Mouse (Mus musculus): ENCODE data around the gene Reck.

Gene Reck

DNA sequence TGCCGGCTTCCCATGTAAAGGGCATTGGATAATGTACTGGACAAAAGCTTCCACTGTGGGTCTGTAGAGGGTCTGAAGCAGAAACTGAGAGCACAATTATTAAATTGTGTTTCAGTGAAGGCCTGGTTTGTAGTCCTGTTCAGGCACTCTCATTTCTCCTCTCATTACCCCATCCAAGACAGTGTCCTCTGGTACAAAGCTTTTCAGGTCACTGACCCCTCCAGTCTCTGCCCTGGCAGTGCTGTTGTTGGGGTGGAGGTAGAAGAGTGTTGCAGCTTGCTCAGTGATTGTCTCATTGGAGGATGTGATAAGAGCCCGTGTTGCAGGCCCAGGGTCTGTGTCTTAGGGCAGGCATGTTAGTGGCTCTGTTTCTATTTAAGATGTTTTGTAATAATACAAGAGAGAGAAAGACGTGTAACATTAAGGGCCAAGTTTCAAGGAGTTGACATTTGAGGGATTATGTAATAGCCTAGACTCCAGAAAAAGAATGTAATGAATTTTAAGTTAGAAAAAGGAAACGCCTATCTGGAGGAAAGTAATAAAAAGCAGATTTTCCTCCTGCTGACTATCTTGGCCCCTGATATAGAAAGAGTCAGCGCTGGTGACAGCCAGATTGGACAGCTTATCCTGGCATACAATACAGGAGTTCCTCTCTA, 2.9 kb downstream of the Reck start:
- CTCF ChIA-PET, result no interaction called here
- POLR2A ChIA-PET, result no interaction called here

DNA sequence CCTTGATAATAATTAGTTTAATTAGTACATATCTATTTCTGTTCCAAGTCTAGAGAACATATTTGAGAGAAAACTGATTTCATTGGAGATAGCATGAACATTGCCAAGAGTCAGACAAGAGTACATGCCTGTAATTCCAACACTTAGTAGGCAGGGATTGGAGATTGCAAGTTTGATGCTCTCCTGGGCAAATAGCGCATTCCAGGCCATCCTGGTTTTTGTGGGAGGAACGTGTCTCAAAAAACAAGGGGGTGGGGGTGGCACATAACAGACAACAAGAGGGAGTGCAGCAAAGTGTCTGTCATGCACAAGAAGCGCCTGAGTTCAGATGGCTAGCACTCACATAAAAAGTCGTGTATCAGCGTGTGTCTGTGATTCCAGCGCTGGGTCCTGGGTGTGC, 4.2 kb downstream of the Reck start:
- POLR2A ChIA-PET, result interaction anchor here in 1 of 4 experiments (0.6 kb wide), 2 partner anchors 159 to 643 kb away, joined by 3 to 4 read pairs; no protein-coding TSS in a partner anchor
- CTCF ChIA-PET, result interaction anchor here in 1 of 4 experiments (0.6 kb wide), 1 partner anchor 1110 kb away, joined by 5 read pairs; no protein-coding TSS in a partner anchor

DNA sequence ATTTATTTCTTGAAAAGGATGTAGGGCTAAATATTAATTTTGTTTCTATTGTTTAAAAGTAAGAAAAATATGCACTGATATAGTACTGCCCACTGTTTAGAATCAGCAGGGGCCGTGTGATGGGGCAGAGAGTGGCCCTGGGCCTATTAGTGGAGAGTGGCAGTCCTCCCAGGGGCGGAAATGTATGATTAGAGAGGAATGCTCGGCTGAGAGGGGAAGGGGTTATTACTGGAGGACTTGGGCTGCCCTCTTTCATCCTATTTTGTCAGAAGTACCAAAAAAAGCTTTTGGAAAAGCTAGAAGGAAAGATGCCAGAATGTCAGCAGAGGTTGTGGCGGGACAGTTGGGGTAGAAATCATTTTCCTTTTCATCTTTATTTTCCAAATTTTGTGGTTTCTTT, 8.9 kb downstream of the Reck start:
- POLR2A ChIA-PET, result no interaction called here
- CTCF ChIA-PET, result no interaction called here

DNA sequence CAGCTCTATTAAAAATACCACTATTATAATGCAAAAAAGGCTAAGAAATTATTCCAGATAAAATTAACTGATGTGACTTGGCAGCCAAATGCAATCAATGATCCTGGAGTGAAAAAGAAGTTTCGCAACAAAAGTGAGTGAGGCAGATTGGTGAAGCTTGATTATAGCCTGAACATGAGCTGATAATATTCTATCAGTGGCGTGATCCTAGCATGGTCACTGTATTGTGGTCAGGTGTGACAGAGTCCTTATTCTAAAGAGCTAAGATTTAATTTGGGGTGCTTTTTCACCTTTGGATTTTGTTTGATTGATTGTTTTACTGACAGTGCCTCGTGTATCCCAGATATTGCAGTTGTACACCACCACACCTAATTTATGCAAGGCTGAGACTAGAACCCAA, 15.9 kb downstream of the Reck start:
- POLR2A ChIA-PET, result interaction anchor here in 1 of 4 experiments (0.7 to 1.9 kb wide), 4 partner anchors 99 to 187 kb away, joined by 3 to 5 read pairs (median 4); no protein-coding TSS in a partner anchor
- CTCF ChIA-PET, result interaction anchor here in 3 of 4 experiments (0.6 to 1.2 kb wide), 9 partner anchors 15 to 319 kb away, joined by 3 to 9 read pairs (median 4); no protein-coding TSS in a partner anchor

DNA sequence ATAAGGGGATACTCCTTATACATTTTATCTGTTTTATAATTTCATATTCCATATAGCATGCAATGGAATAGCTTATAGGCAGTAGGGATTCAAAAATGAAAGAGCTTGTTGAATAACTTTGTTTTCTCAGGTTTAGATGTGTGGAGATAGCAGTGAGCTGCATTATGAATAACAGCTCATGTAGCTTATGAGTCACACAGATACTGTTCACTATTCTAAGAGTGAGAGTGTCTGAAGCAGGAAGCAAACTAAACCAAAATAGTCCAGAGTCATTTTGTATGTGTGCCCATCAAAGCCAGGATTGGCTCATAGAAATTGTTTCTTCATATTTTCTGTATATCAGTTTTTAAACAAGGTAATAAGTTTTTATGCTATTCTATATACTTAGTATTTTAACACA, 21.9 kb downstream of the Reck start:
- CTCF ChIA-PET, result interaction anchor here in 3 of 4 experiments (0.7 to 3.4 kb wide), 3 partner anchors 9 kb away, joined by 3 to 9 read pairs (median 4); no protein-coding TSS in a partner anchor
- POLR2A ChIA-PET, result interaction anchor here in 1 of 4 experiments (1.0 to 1.5 kb wide), 3 partner anchors 9 to 134 kb away, joined by 3 to 4 read pairs (median 3); no protein-coding TSS in a partner anchor

DNA sequence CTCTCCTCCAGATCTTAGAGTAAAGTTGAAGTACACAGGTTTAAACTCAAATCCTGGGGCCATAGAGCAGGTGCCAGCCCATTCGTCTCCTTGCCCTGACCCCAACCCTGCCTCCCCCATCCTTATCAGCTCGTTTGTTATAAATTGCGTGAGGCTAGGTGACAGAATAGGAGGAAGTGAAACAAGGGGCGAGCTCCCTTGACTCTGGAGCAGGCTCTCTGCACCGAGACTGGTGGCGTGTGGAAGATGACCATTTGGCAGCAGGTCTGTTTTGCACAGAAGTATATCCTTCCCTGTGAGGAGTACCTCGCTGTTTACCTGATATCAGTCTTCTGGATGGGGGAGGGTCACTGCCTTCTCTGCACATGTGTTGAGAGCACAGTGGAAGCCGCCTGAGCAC, 23.9 kb downstream of the Reck start:
- ChIA-PET CTCF (no interaction called here), POLR2A (no interaction called here)

DNA sequence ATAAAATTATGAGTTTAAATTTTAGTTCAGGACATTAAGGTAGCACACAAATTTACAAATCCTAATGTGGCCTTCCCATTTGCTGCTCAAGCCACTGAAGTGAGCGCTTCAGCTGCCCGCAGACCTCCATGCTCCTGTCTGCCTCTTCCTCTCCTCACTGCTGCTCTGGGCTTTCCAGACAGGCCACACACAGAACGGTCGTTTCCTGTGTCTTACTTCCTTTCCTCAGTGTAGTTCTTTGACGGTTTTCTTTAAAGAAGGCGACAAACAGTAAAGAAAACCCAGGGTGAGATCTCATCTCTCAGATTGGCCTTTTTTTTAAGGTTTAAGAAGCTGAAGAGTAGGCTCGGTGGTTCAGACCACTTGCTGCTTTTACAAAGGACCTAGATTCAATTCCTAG, 28.4 kb downstream of the Reck start:
- CTCF ChIA-PET, result no interaction called here

DNA sequence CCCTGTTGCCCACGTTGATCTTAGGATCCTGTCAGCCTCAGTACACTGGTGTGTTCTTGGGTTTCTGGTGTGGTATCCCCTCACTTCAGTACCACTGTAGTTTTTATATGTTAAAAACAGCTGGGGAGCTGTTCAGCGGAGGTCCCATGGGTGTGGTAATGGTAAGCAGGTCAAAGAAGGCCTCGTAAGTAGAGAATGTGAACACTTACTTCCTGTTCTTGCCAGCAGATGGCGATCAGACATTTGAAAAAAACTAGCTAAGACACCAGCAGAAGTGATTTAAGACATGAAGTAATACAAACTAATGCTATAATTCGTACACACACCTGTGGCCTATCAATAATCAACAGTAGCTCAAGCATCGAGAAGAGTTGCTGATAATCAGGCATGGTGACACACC, 31.1 kb downstream of the Reck start:
- POLR2A ChIA-PET, result interaction anchor here in 3 of 4 experiments (0.5 to 1.6 kb wide), 9 partner anchors 9 to 170 kb away, joined by 3 to 8 read pairs (median 3); partner anchors contain the start of gene Clta (in 1 of the 3)
- CTCF ChIA-PET, result interaction anchor here (0.5 to 2.4 kb wide), 52 partner anchors 8 to 262 kb away, joined by 3 to 20 read pairs (median 4); partner anchors contain the start of genes Glipr2 (in 2 of the 4), Ccin (in 1 of the 4), Olfr157 (in 1 of the 4) and Olfr71 (in 1 of the 4)

More for the DNA sequence above, 28.4 kb downstream of the Reck start:
- POLR2A ChIA-PET, result no interaction called here

DNA sequence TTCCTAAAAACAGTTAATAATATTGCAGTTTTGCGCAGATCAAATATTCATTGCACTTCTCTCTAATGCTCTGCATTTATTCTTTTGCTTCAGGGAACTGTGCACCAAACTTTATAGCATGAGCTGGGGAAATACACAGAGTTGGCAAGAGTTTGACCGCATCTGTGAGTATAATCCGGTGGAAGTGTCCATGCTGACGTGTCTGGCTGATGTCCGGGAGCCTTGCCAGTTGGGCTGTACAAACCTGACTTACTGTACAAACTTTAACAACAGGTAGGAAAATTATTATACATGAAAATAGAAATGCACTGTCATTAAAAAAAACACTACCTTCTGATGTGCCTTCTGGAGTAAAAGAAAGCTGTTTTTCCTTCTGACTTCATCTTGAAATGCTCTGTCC, 42.9 kb downstream of the Reck start:
- CTCF ChIA-PET, result interaction anchor here (0.6 to 1.8 kb wide), 10 partner anchors 7 to 419 kb away, joined by 3 to 9 read pairs (median 6); partner anchors contain the start of gene Arhgef39 (in 1 of the 4)
- POLR2A ChIA-PET, result interaction anchor here in 2 of 4 experiments (0.8 to 1.8 kb wide), 5 partner anchors 10 to 113 kb away, joined by 3 to 4 read pairs (median 3); partner anchors contain the start of gene Clta (in 1 of the 2)

DNA sequence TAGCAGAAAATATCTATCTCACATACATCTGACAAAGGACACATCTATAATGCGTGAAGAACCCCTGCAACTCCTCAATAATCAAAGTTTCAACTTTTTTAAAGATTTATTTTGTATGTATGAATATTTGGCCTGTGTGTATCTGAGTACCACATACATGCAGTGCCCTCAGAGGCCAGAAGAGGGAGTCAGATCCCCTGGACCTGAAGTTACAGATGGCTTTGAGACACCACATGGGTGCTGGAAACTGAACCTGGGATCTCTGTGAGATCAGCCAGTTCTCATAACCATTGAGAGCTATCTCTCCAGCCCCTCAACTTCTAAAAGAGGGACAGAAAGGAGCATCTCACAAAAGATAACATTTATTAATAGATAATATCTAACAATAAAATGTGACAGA, 45.3 kb downstream of the Reck start:
- ChIA-PET CTCF (interaction anchor here in 3 of 4 experiments (0.6 to 2.1 kb wide), 3 partner anchors 14 to 176 kb away, joined by 4 to 7 read pairs (median 4); no protein-coding TSS in a partner anchor), POLR2A (no interaction called here)

DNA sequence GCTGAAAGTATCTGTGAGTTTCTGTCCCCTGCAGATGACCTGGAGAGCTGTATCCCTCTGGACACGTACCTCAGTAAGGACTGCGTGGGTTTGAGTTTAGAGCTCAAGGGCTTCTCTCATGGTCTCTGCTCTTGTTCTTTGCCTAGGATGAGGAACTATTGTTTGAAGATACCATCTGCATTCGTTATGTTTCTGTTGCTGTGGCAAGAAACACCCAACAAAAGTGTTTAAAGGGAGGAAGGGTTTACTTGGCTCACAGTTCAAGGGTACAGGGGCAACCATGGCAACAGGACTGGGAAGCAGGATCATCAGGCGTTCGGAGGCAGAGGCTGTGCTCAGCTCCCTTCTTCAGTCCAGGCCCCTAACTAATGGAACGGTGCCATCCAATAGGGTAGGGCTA, 49.8 kb downstream of the Reck start:
- POLR2A ChIA-PET, result interaction anchor here in 3 of 4 experiments (0.8 to 4.3 kb wide), 19 partner anchors 8 to 89 kb away, joined by 3 to 32 read pairs (median 4); partner anchors contain the start of genes Ccin (in 2 of the 3) and Glipr2 (in 1 of the 3)
- CTCF ChIA-PET, result interaction anchor here (0.5 to 7.4 kb wide), 86 partner anchors 7 to 919 kb away, joined by 3 to 132 read pairs (median 4); partner anchors contain the start of genes Ccin (in 3 of the 4), Reck (in 2 of the 4), Clta (in 1 of the 4) and Glipr2 (in 1 of the 4)

DNA sequence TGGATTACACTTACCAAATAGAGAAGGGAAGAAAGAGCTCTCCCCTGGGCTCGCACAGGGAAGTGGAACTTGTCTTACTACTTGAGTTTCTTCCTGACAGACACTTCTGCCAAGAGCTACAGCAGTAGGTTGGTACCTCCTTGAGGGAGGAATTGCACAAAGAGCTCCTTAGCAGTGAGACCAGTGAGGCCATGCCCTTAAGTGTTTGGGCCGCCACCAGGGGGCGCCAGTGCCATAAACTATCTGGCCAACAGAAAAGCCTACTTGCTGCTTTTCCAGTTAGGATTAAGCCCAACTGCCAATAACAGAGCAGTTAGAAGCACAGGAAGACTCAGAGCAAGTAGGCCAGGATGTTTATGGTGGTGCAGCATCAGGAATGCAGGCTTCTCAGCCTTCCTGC, 50.4 kb downstream of the Reck start:
- CTCF ChIA-PET, result interaction anchor here (0.5 to 7.4 kb wide), 85 partner anchors 8 to 919 kb away, joined by 3 to 132 read pairs (median 4); partner anchors contain the start of genes Ccin (in 3 of the 4), Reck (in 2 of the 4), Clta (in 1 of the 4) and Glipr2 (in 1 of the 4)
- POLR2A ChIA-PET, result interaction anchor here in 3 of 4 experiments (0.6 to 4.3 kb wide), 20 partner anchors 9 to 88 kb away, joined by 3 to 32 read pairs (median 4); partner anchors contain the start of genes Ccin (in 2 of the 3) and Glipr2 (in 1 of the 3)

DNA sequence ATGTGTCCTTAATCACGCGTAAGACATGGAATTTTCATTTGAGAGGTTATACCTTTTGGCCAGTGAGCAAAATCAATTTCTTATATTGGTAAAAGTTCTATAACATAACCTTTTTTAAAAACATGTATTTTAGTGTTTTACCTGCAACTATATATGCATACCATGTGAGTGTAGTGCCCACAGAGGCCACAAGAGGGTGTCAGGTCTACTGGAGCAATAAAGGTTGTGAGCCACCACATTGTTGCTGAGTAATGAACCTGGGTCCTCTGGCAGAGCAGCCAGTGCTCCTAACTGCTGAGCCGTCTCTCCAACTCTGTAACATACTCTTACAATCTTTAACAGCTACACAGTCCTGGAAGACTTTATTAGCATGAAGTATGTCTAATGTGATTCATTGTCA, 52.5 kb downstream of the Reck start:
- CTCF ChIA-PET, result interaction anchor here (0.6 to 7.4 kb wide), 13 partner anchors 10 to 421 kb away, joined by 3 to 132 read pairs (median 4); partner anchors contain the start of genes Ccin (in 2 of the 4) and Glipr2 (in 1 of the 4)
- POLR2A ChIA-PET, result interaction anchor here in 2 of 4 experiments (0.7 to 4.3 kb wide), 6 partner anchors 14 to 122 kb away, joined by 3 to 32 read pairs (median 3); partner anchors contain the start of genes Ccin (in 1 of the 2) and Glipr2 (in 1 of the 2)

DNA sequence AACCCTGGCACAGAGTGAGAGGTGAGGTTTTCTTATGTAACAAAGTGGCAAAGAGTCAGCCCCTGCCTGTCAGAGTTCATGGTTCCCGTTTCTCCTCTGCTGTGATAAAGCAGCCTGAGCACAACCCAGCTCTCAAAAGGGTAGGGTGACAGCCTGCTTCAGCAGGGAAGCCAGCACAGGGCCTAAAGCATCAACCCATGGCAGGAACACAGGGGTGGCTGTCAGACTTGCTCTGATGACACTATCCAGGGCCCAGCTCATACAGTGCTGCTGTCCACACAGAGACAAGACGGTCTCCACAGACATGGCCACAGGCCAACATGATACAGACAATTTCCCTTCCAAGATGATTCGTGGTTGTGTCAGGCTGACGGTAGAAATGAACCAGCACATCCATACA, 56.5 kb downstream of the Reck start:
- ChIA-PET CTCF (interaction anchor here in 1 of 4 experiments (2.4 kb wide), 1 partner anchor 51 kb away, joined by 16 read pairs; the partner anchor contains the start of gene Ccin), POLR2A (interaction anchor here in 2 of 4 experiments (0.6 to 3.2 kb wide), 6 partner anchors 11 to 189 kb away, joined by 4 to 15 read pairs (median 5); partner anchors contain the start of gene Ccin (in 1 of the 2))

DNA sequence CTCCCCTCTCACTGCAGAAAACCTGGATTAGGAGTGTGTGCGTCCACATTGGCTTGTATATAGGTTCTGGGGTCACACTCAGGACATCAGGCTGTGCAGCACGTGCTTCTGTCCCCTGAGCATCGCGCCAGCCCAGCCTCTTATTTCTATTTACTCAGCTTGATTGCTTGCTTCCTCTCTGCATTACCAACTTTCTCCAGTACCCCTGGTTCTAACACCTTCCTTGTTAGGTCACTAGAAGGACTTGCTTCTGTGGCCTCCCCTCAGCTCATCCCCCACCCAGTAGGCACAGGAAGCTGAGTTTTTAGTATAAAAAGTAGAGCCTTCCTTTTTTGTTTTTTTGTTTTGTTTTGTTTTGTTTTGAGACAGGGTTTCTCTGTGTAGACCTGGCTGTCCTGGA, 60.9 kb downstream of the Reck start:
- POLR2A ChIA-PET, result interaction anchor here in 2 of 4 experiments (0.7 to 1.4 kb wide), 7 partner anchors 9 to 40 kb away, joined by 3 to 6 read pairs (median 3); partner anchors contain the start of gene Glipr2 (in 1 of the 2)
- CTCF ChIA-PET, result interaction anchor here in 3 of 4 experiments (0.8 to 1.9 kb wide), 5 partner anchors 10 to 46 kb away, joined by 3 to 6 read pairs (median 4); no protein-coding TSS in a partner anchor

DNA sequence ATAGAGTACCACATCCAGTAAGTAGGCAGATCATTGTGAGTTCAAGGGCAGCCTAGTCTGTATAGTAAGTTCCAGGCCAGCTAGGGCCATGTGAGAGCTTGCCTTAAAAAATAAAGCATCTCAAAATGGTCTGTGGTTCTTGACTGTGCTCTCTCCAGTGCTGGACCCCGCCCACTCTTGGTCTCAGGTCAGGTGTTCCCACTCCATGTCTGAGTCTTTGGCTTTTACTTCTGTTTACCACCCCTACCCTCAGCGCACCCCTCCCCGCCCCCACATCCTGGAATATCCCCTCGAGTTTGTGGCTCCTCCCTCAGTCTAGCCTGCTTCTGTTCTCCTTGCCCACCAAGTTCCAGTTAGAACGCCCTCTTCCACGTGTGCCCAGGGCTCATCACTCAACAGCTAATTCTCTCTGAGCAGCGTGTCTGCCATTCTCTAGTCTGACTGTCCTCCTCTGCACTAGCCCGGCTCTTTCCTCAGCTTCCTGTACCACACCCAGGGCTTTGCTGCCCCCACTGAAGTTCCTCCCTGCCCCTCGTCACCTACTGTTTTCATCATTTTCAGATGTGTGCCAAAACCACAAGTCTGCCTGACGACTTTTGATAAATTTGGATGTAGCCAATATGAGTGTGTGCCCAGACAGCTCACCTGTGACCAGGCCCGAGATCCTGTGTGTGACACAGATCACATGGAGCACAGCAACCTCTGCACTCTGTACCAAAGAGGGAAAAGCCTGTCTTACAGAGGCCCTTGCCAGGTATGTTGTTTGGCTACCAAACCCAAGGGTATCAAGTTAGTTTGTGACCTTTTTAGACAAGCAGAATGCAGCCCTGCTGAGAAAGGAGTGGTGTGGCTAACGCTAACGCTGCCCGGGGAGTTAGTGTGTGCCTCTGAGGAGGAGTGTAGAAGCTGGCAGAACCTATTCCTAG, 61.7 kb downstream of the Reck start:
- ChIA-PET POLR2A (interaction anchor here in 3 of 4 experiments (0.7 to 1.4 kb wide), 9 partner anchors 8 to 39 kb away, joined by 3 to 6 read pairs (median 3); partner anchors contain the start of gene Glipr2 (in 1 of the 3)), CTCF (interaction anchor here (0.5 to 1.9 kb wide), 7 partner anchors 11 to 236 kb away, joined by 3 to 9 read pairs (median 4); no protein-coding TSS in a partner anchor)

DNA sequence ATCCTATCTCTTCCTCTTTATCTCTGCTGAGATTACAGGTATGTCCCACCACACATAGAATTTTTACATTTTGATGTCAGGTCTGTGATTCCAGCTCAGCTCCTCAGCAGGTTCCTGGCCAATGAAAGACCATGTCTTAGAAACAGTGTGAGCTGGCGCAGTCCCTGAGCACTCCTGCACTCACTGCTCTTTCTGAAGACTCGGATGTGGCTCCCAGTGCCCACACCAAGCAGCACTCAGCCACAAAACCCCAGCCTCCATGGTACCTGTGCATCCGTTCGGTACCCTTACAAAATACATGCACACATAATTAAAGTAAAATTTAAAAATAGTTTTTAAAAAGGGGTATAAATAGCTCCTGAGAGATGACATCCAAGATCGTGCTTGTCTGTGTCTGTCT, 66.0 kb downstream of the Reck start:
- POLR2A ChIA-PET, result interaction anchor here in 3 of 4 experiments (0.7 to 2.2 kb wide), 11 partner anchors 13 to 71 kb away, joined by 3 to 7 read pairs (median 4); partner anchors contain the start of gene Clta (in 1 of the 3)
- CTCF ChIA-PET, result interaction anchor here in 3 of 4 experiments (0.7 to 2.1 kb wide), 4 partner anchors 16 to 461 kb away, joined by 3 to 8 read pairs (median 4); partner anchors contain the start of gene Ccin (in 1 of the 3)

Data from embryonic stem cell, embryonic (primary cell).